Mouse (Mus musculus) cerebellum, adult (tissue): ENCODE results near the gene Rnpep.
A peak's percentile ranks its signal among the peaks of the same experiment; 100 is the strongest.
"Not testable (repeated sequence)": the region's sequence is repeated elsewhere in the genome, so short reads cannot be mapped to it uniquely, and the experiment has no call there.

Experiments used
- ATAC-seq: cut with Nextera tagmentation; 2 replicates; pipeline ENCODE4 v1.9.2; 2017; ENCODE audit warnings: mild to moderate bottlenecking, moderate library complexity, mixed read lengths; ENCODE audit not compliant: insufficient number of reproducible peaks, low FRiP score, low TSS enrichment

Gene Rnpep

DNA sequence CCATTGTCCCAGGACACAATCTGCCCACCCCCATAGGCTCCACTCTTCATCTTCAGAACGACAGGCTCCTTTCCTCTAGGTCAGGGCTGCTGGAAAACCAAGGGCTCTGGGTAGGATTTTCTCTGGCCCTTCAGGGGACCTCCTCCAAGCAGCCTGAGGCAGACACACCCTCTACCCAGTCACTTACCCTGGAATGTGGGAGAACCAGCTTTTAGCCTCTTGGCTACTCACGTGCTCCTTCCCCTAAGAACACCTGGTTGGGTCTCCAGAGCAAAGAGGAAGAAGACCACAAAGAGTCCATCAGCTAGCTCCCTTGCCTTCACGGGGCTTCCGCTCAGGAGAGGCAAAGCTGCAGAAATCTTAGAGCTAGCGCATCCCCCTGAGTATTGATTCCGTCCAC, 23.0 kb downstream of the Rnpep start:
- no peak for ATAC-seq

DNA sequence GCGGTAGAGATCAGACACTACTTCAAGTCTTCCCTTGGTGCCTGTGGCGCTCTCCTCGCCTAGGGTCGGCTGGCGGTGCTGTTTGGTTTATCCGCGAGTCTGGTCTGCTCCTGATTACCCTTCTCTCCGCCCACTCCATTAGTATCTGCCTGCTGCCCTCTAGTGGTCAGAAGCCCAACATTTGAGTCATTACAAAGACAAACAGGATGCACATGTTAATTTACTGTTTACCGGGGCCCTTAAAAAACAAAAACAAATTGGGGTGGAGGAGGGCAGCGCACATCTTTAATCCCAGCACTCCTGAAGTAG, 24.8 kb downstream of the Rnpep start:
- ATAC-seq: peak; percentile 67

DNA sequence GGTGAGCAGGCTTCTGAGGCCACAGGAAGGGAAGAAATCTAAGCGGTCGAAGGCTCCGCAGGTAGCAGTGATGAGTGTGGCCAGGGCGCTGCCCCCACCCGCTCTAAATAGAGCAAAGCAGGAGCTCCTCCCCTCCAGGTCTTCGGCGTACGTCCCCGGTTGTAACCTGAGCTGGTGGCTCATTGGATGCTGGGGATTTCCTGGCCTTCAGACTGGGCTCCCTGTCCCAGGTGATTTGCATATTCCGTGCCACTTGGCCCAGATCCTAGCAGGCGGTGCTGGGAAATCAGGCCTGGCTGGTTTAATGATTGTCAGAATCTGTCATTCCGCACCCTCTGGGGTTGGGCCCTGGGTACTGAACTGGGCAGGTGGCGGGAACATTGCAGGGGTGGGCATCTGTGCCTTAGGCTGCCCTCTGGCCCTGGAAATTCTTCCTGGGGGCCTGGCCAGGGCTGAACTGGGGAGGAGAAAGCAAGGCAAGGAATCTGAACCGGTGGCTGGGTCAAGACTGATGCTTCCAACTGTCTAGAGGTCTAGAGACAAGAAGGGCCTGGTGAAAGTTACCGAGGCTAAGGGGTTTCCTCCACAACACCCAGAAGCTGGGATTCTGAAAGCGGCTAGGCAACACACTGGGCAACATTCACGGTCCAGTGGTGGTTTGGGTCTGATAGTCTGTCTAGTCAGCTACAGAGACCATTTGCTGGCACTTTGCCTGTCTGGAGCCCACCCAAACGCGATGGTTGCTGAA, 25.3 kb downstream of the Rnpep start, which contains the start of gene Elf3:
TSS of gene Elf3 (minus strand) at position 189 of the 748 bp plus-strand sequence.
- ATAC-seq: peak; percentile 69

DNA sequence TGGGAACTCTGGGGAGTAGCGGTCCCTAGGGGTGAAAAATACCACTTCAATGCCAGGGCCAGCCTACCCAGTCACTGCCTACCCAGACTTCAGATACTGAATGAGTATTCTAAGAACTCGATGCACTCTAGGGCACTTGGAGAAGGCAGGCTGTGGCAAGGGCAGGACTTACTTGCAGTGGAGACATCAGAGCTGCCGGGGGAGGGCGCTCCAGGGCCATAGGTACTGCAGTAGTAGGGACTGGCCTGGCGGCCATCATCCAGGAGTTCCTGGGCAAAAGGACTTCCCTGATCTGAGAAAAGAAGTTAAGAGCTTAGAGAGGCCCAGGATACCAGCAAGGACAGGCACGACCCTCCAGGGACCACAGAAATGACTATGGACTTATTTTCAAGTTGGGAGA, 27.6 kb downstream of the Rnpep start:
- ATAC-seq: no peak

DNA sequence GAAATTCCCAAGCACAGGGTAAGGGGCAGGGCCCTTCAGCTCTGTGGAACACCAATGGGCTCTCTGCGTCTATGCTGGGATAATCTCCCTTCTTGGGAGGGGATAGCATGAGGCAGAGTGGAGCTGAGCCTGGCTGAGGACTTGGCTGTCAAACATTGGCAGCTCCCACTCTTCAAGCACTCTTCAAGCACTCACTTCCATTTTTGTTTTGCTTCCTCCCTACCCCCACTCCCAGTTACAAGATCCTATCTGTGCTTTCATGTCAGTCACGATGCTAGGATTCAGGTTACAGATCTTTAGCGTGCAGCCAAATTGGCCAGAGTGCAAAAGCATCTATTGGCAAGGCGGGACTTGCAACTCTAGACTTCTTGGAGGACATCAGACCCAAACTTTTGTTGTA, 31.0 kb downstream of the Rnpep start:
- no peak for ATAC-seq

DNA sequence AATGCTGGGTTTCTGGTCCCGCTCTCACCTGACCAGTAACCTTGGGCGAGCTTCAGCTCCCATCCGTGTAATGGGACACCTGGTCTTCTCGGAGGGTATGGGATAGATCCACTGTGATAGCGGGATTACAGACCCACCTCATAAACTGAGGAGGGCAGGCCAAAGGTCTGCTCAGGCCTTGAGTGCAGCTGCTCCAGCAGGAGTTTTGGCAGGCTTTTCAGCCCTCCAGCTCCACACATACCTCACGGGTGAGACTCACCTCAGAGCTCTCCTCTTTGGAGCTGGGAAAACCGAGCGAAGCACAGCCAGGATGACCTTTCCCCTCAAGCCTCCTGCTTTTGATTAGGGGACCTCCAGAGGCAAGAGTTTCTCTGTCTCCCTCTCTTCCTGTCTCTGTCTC, 32.5 kb downstream of the Rnpep start:
- no peak for ATAC-seq

DNA sequence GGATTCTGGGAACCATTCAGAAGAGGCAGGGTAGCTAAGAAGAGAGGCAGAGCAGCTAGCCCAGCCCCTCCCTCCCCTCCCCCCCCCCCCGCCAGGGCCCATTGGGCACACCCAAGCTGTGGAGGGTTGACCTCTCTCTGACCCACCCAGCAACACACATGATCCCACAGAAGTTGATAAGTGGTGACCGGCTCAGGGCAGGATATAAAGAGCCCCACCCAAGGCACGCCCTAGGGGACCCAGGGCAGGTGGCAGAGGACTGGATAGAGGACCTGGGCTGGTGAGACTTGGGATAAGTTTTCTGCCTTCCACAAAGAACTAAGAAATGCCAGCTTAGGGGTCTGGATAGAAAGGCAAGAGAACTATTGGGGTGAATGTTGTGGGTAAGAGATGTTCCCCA, 33.2 kb downstream of the Rnpep start:
- no peak for ATAC-seq

DNA sequence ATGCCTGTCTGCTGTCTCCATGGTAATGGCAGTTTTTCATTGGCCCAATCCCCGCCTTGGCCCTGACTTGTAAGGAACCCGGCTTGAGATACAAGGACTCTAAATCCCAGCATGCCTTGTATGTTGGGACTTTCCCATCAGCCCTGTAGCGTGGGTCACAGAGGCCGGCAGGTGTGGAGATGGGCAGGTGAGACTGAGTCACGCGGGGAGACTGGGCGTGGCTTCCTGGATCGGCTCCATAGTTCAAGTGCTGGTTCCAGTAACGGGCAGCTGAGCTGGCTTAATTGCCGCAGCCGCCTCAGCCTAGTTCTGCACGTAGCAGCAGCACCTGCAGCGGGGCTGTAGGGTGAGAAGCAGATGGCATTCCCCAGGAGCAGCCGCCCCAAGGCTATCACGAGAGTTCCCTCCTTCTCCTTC, 35.4 kb downstream of the Rnpep start:
- ATAC-seq: peak; percentile 76

DNA sequence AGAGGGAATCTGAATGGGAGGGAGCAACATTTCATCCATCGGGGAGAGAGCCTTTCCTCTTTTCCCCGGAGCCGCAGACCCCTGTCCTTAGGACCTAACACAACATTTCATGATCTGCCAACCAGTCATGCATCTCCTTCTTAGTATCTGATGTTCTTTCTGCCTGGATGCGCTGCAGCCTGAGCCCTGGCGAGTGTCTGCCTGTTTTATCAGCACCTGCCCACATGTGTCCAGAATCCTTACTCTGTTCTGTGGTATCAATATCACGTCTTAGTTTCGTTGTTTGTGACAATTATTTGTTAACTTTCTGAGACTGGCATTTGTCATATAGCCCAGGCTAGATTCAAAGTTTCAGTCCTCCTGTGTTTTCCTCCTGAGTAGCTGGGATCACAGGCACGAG, 39.9 kb downstream of the Rnpep start:
- ATAC-seq: no peak

DNA sequence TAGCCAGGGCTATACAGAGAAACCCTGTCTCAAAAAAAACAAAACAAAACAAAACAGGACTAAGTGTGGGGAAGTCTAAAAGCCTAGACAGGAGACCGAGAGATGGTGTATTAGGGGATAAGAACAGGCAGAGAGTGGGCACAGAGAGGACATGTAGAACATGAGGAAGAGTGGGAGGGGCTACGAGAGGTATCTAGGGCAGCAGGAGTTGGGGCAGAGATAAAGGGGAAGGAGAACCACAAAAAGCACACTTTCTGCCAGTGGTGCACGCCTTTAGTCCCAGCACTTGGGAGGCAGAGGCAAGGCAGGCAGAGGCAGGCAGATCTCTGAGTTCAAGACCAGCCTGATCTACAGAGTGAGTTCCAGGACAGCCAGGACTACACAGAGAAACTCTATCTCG, 43.7 kb downstream of the Rnpep start:
- ATAC-seq: not testable (repeated sequence)

DNA sequence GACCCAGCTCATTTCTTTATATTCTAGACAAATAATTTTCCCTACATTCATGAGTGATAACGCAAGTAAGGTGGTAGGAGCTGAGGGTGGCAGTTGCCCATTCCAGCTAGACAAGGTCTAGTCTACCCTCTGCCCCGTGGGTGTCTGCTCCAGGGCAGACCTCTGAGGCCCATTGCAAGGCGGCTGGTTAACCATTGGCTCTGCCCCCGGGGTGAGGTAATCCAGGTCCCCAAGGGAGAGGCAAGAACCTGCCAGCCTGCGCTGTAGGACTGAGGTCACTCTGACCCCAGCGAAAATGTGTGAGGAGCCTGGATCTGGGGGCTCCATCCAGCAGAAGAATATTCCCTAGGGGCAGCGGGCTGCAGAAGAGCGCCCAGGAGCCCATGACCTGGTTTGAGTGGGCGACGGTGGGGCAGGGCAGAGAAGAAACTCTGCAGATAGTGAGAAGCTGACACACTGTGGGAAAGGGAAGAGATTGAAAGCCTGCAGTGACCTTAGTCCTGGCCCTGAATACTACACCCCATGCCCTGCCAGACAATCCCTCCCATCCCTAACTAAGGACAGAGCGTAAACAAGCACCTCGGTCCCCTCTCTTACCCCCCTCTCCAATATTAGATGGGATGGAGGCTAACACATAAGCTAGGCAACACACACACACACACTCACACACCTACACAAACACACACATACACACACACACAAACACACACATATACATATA, 46.6 kb downstream of the Rnpep start:
- no peak for ATAC-seq

DNA sequence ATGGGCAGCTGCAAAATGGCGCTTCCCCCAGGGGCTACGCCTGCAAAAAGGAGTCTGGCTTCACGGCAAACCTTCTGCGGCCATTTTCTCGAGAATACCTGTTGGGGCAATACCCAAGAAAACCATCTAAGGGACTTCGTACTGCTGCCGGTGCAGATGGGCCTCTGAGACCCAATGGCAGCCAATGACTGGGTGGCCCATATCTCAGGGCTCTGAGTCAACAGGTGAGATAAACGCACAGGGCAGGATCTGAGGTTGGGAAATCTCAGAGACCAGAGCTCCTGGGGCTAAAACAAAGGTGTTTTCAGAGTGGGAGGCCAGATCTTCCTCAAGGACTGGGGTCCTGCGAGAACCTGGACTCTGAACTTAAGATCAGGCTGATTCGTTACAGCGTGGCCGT, 49.1 kb downstream of the Rnpep start:
- no peak for ATAC-seq

DNA sequence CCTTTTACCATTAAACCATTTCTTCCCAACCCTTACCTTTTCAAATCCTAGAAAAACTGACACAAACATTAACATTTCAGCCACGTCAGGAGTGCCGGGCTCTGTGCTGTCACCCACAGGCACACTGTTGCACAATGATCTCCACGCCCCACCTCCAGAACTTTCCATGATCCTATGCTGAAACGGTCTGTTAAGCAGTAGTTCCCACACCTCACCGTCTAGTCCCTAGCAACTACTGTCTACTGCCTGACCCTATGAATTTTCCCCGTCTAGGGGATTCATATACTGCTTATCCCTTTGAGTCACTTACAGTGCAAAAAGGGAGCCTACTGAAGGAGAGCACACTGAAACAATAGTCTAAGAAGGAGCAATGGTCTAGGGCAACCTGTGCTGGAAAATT, 49.9 kb downstream of the Rnpep start:
- no peak for ATAC-seq

DNA sequence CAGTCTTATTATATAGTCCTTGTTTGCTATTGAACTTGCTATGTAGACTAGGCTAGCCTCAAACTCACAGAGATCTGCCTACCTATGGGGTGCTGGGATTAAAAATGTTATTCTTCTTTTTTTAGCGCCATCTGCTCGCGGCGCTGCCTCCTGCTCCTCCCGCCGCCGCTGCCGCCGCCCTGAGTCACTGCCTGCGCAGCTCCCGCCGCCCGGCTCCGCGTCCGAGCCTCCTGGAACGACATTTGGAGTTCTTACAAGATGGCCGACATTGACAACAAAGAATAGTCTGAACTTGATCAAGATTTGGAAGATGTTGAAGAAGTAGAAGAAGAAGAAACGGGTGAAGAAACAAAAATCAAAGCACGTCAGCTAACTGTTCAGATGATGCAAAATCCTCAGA, 52.0 kb downstream of the Rnpep start:
- not testable (repeated sequence) for ATAC-seq

DNA sequence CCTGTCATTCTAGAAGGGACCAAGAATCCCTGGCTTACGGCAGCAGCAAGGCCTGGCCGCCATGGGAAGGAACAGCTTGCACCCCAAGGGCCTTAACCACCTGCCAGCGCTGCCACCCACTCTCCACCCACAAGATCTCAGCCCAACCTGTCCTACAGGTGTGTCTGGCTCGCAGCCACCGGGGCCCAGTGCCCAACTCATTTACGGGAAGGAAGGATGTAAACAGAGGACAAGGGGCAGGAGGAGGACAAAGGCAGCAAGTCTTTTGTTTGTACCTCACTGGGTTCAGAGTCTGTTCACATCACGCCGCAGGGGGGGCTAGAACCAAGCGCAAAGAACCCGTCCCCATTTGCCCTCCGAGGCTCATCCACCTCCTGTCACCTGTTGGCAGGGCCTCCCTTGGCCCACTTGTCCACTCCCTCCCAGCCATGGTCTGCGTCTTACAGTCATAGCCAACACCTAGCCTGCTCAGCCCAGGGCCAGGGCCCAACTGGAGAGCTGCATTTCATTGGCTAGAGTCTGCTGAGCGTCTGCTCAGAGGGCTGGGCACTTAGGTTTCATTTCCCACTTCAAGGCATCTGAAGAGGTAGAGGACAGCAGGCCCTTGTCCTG, 56.4 kb downstream of the Rnpep start:
- no peak for ATAC-seq

DNA sequence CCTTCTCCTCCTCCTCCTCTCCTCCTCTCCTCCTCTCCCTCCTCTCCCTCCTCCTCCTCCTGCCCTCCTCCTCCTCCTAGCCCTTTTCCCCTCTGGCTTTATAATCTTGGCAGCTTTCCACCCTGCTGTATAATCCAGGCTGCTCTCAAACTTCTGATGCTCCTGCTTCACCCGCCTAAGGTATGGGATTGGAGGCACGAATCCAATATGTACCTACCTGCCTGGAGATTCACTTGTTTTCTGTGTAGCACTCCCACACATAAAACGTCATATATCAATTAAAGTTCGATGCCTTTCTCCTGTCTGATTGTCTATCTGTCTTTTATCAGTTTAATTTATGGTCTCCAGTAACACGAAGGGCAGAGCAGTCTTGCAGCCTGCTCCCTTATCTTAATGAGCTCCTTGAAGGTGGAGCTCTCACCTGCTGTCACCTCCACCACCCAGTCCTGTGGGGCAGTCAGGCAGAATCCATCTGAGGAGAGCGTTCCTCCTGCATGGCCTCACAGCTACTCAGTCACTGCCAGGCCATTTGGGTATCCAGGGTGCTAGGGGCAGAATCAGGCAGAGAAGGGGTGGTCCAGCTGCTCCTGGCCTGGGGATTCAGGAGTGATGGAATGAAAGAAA, 58.8 kb downstream of the Rnpep start:
- no peak for ATAC-seq

DNA sequence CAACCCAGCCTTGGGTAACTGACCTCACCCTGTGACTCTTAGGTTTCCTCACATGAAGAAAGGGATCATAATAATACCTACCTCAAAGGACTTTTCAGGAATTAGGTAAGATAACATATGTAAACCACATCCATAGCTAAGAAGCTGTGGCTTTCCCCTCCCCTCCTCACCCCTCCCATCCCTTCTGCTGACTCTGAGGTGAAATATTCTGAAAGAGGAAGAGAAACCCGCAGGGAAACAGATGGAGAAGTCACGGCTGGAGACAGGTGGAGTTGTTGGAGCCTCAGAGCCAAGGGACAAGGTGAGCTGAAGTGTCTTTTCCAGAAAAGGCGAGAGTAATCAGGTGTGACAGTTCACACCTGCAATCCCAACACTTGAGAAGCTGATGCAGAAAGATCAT, 59.7 kb downstream of the Rnpep start:
- ATAC-seq: no peak; the same call in 1 of the 2 replicates

DNA sequence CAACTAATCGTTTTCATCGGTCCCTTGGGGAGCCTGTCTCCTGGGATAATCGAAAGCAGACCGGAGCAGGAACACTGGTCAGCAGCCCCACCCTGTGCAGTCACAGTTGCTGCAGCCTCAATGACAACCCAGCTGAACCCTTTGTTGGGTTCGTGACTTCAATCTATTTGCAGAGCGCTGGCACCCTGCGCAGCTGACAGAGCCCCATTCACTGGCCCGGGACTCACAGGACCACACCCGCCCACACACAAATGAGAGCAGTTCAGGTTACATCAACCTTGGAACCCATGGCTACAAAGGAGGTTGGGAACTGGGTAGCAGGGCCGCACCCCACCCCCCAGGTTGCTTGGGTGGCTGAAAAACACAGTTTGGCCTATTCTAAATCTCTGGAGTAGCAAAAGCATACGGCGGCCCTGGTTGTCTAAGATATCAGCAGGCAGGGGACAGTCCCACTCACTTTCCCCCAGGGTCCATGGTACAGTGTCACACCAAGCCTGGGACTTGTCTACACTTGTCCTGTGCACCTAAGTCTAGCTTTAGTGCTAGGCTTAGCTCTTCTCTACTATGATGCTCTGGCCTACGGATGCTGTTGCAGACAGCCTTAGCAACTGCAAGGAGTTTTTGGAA, 66.2 kb downstream of the Rnpep start:
- ATAC-seq: no peak

DNA sequence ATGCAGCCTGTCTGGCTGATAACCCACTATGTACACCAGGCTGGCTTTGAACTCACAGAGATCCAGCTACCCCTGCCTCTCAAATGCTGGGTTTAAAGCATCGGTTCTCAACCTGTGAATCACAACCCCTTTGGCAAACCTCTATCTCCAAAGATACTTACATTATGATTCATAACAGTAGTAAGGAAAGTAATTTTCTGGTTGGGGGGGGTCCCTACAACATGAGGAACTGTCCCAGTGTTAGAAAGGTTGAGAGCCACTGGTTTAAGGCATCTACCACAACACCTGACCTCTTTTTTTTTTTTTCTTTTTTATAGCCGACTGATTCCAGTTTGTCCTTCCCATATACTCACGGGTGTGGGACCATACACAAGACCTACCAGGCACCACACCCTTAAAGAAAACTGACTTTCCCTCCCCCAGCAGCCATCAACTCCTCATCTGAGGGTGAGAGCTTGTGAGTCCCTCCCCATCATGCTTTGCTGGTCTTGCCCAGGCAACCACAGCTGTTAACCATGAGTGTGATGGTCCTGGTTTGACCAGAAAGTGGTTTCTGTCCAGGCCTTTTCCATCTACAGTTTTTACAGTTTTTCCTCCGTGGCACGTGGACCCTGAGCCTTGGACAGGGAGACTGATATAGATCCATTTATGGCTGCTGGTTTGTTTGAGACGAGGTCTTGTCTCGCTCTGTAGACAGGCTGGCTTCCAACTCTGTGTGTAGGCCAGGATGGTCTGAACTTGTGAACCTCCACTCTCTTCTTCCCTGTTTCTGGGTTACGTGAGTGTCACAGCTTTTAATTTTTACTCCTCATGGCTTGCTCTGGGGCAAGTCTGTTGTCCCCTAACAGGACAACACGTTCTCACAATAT, 69.9 kb downstream of the Rnpep start:
- no peak for ATAC-seq
